Mouse (Mus musculus) cortical plate, adult 2 months (tissue): ENCODE measurements around the gene Shisa8. TPM values are rescaled to one million over a fixed set of nuclear protein-coding genes. Genes with fewer than 3 reads are reported as not detected.

Source experiments
- H3K27ac ChIP-seq: fragments of 200-500 bp; 2 replicates; pipeline ENCODE4 v1.5.1; 2012; ENCODE audit warnings: low read length, control low read depth, inconsistent platforms; ENCODE audit not compliant: insufficient read depth
- H3K4me1 ChIP-seq: fragments of 200-500 bp; 2 replicates; pipeline ENCODE4 v1.6.1; 2011; ENCODE audit warnings: low read length; ENCODE audit not compliant: control insufficient read depth, insufficient read depth
- H3K4me3 ChIP-seq: fragments of 200-500 bp; 2 replicates; pipeline ENCODE4 v1.5.1; 2011; ENCODE audit warnings: mild to moderate bottlenecking, low read length, control low read depth; ENCODE audit not compliant: insufficient read depth
- CTCF ChIP-seq: fragments of 200-500 bp; IDR thresholded peaks from 2 replicates; pipeline ENCODE4 v1.5.1; 2011; ENCODE audit warnings: mild to moderate bottlenecking, control low read depth, low read length; ENCODE audit not compliant: insufficient read depth; ENCODE audit errors: extremely low read depth
- POLR2A ChIP-seq: fragments of 200-500 bp; IDR thresholded peaks from 2 replicates; pipeline ENCODE4 v1.6.1; 2011; ENCODE audit warnings: mild to moderate bottlenecking, low read length, control low read depth; ENCODE audit not compliant: insufficient read depth; ENCODE audit errors: extremely low read depth
- polyA plus RNA-seq: library from polyadenylated mRNA; depleted of rRNA; stranded (reverse); fragments of >200 nt; gene quantifications from 2 replicates; pipeline ENCODE4 v1.2.3, GENCODE M21; 2012

Gene Shisa8
- polyA plus RNA-seq, 1 experiment, result 5.3 TPM

GRCm38 (mm10) chr15:82215332-82216046, 2.9 kb upstream of the Shisa8 start:
- no peak for TF ChIP-seq POLR2A
- no peak for TF ChIP-seq CTCF
- no peaks in the 10 kb centered on the region for H3K4me1 ChIP-seq
- H3K4me3 ChIP-seq, result no peak overlapping the region
- H3K27ac ChIP-seq, result no peak overlapping the region

GRCm38 (mm10) chr15:82213222-82213621, 607 bp upstream of the Shisa8 start:
- TF ChIP-seq POLR2A (no peak), CTCF (no peak)
- Histone ChIP-seq H3K4me1 (no peaks in the 10 kb centered on the region), H3K4me3 (no peak overlapping the region), H3K27ac (no peak overlapping the region)

- peak overlapping the region; percentile 31 for H3K4me3 ChIP-seq
- H3K27ac ChIP-seq, result no peak overlapping the region
- TF ChIP-seq POLR2A (no peak), CTCF (no peak)
- no peaks in the 10 kb centered on the region for H3K4me1 ChIP-seq
These were observed 484 bp downstream of the Shisa8 start for GRCm38 (mm10) chr15:82211911-82212751.

GRCm38 (mm10) chr15:82211281-82211680, 1.3 kb downstream of the Shisa8 start:
- TF ChIP-seq POLR2A (no peak), CTCF (no peak)
- Histone ChIP-seq H3K4me3 (peak overlapping the region; percentile 7; the same call in 1 of the 2 replicates), H3K4me1 (no peaks in the 10 kb centered on the region), H3K27ac (no peak overlapping the region)

- H3K4me1 ChIP-seq, result 0 out of 2 replicates have a peak, but pooled peaks cover 1% of the 10 kb centered on the region
- H3K27ac ChIP-seq, result no peak overlapping the region
- TF ChIP-seq CTCF, result no peak
- TF ChIP-seq POLR2A, result no peak
- no peak overlapping the region for H3K4me3 ChIP-seq
These were observed 1.8 kb downstream of the Shisa8 start for GRCm38 (mm10) chr15:82210801-82211200.

- Histone ChIP-seq H3K4me1 (0 out of 2 replicates have a peak, but pooled peaks cover 1% of the 10 kb centered on the region), H3K4me3 (no peak overlapping the region), H3K27ac (no peak overlapping the region)
- TF ChIP-seq CTCF (no peak), POLR2A (no peak)
These were observed 3.1 kb downstream of the Shisa8 start for GRCm38 (mm10) chr15:82209295-82210050.

GRCm38 (mm10) chr15:82208307-82208706, 4.3 kb downstream of the Shisa8 start:
- Histone ChIP-seq H3K4me1 (0 out of 2 replicates have a peak, but pooled peaks cover 1% of the 10 kb centered on the region), H3K4me3 (no peak overlapping the region), H3K27ac (no peak overlapping the region)
- TF ChIP-seq POLR2A, result no peak
- TF ChIP-seq CTCF, result no peak

GRCm38 (mm10) chr15:82207504-82208219, 5.0 kb downstream of the Shisa8 start:
- Histone ChIP-seq H3K27ac (no peak overlapping the region), H3K4me3 (no peak overlapping the region), H3K4me1 (0 out of 2 replicates have a peak, but pooled peaks cover 1% of the 10 kb centered on the region)
- TF ChIP-seq CTCF (no peak), POLR2A (no peak)

- Histone ChIP-seq H3K4me1 (0 out of 2 replicates have a peak, but pooled peaks cover 1% of the 10 kb centered on the region), H3K27ac (no peak overlapping the region), H3K4me3 (no peak overlapping the region)
- TF ChIP-seq CTCF (no peak), POLR2A (no peak)
These were observed 5.5 kb downstream of the Shisa8 start for GRCm38 (mm10) chr15:82207105-82207459.
